Mouse (Mus musculus) adrenal gland, adult 18-20 months (tissue): Measurements from ENCODE around the gene Nsun2. TPM values are rescaled to one million over a fixed set of nuclear protein-coding genes. Genes with fewer than 3 reads are reported as not detected.
"Not testable (repeated sequence)": the region's sequence is repeated elsewhere in the genome, so short reads cannot be mapped to it uniquely, and the experiment has no call there.

Experiments used
- DNase-seq, 2 experiments: peaks; one replicate each; pipeline ENCODE4 v3.0.0; 2021 to 2022; ENCODE audit warnings: low spot score in 2 of 2
- total RNA-seq, 2 experiments: library from RNA; stranded (reverse); gene quantifications; 1 replicate in 1 of 2; 2 replicates in 1 of 2; pipeline ENCODE4 v1.2.3; 2021

Gene Nsun2
- total RNA-seq, 2 experiments from 2014 or later = 77.3 to 85.7 TPM

DNA sequence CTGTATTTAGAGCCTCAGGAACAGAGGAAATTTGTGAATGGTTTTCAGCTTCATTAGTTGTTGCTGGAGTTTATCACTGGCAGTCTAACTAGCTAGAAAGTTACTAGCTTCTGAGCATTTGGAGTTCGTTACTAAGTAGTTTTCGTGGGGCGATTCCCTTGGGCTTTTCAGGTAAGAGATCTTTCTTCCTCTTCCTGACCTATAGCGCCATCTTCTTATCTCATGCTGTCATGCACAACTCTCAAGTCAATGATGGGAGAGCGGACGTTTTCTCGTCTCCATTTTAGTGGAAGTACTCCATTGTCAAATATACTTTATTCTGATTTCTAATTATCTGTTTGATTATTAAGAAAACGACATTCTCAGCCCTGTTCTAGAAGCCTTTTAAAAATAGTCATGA is 16.4 kb downstream of the Nsun2 start:
- no peak for DNase-seq

DNA sequence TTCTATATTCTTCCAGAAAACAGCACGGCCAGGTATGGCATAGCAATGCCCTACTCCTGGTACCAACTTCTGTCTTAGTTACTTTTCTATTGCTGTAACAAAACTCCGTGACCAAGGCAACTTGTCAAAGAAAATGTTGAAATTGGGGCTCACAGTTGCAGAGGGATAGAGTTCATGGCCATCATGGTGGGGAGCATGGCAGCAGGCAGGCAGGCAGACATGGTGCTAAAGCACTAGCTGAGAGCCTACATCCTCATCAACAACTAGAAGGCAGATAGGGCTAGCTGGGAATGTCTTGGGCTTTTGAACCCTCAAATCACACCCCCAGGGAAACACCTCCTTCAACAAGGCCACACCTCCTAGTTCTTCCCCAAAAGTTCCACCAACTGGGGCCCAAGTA is 17.3 kb downstream of the Nsun2 start:
- no peak for DNase-seq

DNA sequence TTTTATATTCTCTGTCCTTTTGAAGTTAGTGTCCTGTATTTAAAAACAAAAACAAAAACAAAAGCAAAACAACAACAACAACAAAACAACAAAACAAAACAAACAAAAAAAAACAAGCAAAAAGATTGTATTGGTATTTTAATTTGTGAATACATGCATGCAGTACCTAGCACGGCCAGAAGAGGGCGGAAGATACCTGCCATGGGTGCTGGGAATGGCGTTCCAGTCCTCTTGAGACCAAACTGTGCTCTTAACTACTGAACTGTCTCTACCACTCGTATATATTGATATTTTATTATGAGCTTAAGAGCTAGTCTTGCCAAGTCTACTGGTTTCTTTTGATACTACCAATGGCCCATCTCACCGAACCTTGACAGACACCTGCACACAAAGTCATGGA is 19.5 kb downstream of the Nsun2 start:
- peak in 1 of 2 experiments; percentile 36 for DNase-seq

DNA sequence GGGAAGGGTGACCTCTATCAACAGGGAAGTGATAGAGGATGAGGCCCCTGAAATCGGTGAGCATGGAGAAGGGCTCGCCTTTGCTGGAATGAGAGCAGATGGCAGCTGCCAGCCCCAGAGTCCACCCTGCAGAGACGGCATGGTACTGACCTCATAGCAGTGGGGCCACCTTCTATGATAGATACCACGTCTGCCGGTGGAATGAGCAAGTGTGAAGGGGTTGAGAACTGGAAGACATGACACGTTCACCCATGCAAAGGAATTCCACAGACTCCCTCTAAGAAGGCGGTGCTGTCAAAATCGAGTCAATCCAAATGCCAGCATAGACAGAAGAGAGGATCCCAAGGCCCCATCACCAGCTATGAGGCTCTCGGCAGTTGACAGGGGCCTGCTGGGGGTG is 20.7 kb downstream of the Nsun2 start:
- no peak for DNase-seq

DNA sequence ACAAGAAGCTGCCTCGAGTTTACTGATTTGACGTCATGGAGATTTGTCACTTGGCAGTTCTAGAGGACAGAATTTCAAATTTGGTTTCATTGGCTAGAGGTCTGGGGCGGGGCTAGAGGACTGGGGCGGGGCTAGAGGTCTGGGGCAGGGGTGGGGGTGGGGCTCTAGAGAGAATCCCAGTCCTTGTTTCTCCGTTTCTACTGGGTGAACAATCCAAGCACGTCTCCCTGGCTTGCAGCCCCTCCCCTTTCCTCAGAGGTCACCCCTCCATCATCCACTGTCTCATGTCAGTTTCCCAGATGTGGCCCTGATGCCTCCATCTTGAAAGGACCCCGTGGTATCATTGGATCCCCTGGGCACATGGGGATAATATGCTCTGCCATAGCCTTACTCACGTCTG is 21.5 kb downstream of the Nsun2 start:
- DNase-seq = no peak

DNA sequence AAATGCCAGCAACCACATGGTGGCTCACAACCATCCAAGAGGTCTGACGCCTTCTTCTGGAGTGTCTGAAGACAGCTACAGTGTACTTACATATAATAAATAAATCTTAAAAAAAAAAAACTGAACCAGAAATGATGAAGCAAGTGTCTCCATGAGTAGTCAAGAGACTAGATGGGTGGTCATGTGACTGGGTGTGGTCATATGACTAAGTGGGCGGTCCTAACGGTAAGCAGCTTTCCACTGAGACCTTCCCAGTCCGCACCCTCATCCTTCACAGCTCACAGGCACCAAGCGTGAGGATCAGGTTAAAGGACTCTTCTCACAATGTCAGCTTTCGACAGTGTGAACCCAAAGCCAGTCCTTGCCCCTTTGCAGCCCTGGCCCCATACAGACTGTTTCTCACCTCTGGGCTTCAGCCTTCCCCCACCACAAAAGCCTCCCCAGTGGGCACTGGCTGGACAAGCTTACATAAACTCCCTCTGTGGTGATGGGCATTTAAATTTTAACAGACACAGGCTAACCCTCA is 22.5 kb downstream of the Nsun2 start:
- DNase-seq = no peak

DNA sequence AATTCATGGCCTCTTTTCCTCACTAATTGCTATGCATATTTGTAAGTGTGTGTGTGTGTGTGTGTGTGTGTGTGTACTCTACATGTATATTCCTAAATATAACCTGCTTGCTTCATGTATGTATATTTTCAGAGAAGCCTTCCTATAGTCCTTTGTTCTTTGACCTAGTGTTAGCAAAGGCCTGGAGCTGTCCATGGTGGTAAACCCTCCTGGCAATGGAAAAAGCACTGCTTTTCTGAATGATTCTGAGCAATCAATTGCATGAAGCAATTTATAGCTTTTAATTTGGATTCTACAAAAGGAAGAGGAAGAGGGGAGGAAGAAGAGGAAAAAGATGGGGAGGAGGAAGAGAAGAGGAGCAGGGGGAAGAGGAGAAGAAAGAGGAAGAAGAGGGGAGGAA is 23.2 kb downstream of the Nsun2 start:
- no peak for DNase-seq

DNA sequence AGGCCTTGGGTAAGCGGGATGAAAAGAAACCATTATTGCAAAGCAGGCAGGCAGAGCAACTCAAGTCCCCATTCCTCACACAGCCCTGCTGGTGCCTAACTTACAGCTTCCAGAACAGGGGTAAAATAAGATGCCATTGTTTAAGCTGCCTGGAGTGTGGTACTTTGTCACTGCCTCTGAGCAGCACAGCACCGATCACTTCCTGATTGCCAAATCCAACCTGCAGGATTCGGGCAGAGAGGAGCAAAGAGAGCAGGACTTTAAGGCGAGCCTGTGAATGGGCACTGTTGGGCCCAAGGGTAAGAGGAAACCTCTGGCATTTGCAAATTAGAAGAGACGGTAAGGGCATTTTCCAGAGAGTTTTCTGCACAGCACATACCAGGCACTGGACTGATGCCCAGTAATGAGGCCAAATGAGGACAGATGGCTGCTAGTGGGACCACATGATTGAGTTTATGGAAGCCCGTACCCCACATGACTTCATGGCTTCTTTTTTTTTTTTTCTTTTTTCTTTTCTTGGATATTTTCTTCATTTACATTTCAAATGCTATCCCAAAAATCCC is 24.6 kb downstream of the Nsun2 start:
- no peak for DNase-seq

DNA sequence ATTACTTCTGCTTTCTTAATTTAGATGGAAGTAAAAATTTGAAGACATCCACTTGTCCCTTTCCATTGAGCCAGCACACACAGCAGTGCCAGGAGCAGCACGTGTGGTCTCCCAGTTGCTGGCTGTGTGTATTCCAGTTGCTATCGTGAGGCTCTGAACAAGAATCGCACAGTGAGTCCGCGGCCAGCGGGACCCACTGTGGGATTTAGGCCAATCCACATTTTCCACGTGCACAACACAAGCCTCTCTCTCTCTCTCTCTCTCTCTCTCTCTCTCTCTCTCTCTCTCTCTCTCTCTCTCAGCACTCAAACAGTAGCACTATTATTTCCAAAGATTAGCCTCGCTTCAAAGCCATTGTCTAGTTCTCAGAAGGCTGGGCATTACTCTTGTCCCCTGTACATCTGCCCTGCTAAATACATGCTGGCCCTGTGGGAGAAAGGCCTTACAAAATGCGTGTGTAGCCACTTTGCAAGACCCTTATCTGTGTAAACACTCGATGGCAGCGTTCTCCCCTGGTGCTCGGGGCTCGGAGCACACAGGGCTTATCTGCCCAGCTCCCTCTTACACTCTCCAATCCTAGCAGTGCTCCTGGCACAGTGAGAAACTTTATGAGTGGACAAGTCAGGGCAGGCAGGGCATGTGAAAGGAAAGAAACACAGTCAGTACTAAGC is 25.9 kb downstream of the Nsun2 start:
- DNase-seq = no peak

DNA sequence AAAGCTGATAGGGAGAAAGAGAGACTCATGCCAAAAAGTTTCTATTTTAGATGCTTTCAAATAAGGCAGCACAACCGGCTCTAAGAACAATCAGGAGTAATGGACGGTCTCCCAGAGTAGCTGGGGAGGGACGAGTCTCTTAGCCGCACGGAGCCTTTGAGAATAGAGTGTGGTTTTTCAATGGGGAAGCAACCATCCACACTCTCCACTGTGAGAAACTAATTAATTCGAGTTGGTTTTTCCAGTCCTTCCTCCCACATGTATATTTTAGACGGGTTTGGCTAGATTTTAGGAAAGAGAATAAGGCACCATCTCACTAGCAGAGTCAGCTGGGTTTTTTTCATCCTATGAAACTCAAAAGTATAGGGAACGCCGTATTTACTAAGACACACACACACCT is 28.5 kb downstream of the Nsun2 start:
- DNase-seq = no peak

DNA sequence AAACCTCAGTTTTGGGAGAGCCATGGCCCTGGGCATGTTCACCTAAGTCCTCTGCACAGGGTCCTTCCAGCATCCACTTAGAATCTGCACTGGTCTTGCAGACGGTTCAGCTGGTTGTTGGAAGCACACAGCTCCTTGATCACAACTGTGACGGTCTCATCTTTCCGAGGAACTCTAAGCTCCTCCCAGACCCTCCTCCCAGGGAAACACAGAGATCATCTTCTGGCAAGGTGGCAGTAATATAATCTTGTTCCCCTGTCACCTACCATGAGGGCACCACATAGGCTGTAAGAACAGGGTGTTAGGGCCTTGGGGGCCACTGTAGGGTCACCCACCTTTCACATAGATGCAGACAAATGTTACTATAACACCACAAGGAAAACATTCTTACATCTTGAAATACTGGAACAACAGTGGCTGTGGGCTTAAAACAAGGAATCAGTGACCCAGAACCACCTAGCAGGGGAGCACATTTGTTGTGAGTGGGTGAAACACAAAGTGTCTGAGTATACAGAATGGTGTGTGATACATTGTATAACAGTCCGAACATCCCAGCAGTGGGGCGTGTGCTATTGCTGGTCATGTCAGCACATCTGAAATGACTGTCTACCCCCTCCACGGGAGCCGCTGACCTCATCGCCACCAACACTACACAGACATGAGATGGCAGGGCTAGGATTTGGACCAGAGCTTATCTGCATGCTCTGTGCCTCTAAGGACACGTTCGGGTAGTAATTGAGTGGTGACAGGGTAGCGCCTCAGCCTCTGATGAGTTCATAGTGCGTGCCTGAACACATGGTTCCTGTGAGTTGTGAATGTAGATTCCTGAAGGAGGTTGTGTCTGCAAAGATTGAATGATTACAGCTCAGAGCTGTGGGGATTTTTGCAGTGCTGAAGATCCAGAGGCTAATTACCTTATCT is 29.4 kb downstream of the Nsun2 start:
- DNase-seq = no peak

DNA sequence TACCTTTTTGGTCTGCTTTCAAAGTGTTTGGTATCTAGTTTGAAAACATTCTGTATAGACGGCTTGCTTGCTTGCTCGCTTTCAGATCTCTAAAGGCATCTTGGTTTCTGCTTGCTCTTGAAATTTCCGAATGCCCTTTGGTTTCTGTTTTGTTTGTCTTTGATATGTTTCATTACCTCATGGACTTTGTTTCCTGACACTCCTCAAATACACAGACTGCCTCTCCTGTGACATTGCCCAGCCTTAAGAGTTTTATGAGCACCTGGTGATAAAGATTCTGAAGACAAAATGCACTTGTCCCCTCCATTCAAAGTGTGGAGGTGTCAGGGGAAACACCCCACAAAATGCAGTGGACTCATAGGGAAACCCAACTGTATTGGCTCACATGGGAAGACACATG is 30.4 kb downstream of the Nsun2 start:
- DNase-seq = no peak

DNA sequence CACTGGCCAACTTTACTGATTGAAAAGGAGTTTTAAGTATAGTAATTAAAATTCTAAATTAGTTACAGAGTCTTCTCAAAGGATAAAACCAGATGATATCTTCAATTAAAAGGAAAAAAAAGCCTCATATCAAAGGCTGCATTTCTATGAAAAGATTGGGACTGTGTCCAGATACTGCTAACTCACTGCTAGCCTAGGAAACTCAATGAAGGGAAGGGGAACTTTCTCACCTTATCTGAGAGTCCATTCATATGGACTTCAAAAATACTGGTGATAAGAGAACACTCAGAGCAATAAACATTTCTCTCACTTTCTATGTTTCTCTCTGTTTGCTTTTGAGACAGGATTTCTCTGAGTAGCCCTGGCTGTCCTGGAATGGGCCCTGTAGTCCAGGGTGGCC is 31.0 kb downstream of the Nsun2 start:
- DNase-seq = no peak

DNA sequence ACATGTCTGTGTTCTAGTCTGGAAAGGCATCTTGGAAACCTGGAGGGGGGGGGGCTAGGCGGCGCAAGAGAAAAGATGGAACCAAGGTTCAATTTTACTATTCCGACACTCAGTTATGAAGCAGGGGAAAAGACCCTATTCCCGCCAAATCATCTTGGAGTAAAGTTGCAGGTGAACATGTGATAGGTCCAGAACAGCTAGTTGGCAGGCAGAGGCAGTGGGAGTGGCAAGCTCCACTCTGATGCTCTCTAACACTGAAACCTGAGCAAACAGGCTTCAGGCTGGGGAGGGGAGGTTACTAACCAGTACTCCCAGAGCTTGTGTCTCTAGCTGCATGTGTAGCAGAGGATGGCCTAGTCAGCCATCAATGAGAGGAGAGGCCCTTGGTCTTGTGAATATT is 31.9 kb downstream of the Nsun2 start:
- not testable (repeated sequence) for DNase-seq

DNA sequence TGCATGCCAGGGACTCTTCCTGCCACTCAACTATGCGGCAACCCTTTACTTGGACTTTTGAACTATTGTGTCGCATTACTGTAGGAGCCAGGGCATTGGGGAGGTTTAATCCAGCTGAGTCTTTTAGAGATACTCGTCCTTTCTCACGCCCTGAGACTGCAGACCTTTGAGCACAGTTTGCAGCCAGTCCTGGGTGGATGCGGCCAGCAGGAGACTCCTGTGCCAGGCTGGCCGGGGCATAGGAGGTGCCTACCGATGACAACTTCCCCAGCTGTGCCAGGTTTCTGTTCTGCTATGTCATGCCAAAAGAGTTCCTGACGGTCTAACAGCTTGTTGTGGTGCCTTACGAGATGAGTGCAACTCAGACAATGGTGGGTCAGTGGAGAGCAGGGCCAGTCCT is 35.7 kb downstream of the Nsun2 start:
- DNase-seq = no peak

DNA sequence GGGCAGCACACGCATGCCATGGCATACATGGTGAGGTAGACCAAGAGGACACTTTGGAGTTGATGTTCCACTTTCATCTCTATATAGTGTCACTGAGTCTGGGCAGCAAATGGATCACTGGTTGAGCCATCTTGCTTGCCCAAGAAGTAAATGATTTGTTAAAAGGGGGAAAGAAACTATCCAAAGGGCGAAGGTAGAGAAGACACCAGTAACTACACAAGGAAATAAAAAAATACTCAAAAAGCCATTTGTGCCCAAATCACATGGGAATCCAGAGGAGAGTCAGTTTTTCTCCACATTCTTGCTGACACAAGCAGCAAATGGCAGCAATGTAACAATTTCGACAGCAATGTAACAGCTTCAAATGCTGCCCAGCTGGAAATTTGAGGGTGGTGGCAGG is 39.0 kb downstream of the Nsun2 start:
- no peak for DNase-seq

DNA sequence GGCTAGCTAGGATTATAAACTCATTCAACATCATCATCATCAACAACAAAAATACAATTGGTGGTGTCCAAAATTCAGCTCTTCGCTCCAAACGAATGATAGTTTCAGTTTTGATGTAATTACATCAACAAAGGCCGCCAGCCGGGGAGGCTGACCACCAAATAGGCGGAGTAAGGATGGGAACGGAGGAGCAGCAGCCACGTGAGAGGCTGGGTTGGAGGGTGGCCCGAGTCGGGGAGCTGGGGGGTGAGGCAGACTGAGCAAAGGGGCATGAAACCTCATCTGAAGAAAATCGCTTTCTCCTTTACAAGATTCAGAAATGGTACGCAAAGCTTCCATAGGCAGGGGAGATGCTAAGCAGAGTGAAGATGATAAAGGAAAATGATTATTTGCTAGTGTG is 43.1 kb downstream of the Nsun2 start:
- DNase-seq = no peak

DNA sequence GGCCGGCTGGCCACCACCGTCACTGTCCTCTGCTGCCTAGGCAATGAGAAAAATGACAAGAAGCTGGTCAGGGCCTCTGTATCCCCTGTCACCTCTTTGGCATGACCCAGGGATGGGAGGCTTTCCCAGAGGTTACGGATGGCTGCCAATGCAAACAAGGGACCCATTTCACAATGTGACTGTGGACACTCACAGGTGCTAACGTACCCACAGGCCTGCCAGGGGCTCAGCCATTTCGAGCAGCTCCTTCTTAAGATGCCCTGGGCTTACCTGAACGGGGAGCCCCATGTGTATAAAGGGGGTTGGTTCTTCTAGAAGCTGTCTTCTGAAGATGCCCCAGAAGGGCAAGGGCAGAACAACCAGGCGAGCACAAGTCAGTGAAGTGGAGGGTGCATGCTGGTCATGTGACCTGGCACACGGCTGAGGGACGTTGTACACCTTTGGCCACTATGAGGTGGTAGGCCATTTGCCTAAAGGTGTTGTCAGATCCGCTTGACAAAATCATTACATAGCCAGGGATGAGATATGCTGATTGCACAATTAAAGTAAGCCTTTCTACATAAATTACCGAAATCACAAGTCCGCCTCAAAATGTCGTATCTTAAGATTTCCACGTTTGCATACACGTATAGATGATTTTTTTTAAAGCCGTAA is 43.8 kb downstream of the Nsun2 start:
- no peak for DNase-seq

DNA sequence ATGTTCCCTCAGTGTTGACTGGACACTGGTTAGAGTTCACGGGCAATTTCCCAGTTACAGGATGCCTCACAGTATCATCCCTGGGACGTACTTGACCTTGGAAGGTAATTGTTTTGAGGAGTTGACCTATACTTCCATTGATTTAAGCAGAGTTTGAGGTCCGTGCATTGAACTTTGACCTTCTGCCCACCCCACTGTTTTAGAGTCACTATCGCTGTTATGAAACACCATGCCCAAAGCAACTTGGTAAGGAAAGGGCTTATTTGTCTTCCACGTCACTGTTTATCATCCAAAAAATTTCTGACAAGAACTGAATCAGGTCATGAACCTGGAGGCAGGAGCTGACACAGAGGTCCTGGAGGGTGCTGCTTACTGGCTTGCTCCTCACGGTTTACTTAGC is 48.9 kb downstream of the Nsun2 start:
- no peak for DNase-seq

DNA sequence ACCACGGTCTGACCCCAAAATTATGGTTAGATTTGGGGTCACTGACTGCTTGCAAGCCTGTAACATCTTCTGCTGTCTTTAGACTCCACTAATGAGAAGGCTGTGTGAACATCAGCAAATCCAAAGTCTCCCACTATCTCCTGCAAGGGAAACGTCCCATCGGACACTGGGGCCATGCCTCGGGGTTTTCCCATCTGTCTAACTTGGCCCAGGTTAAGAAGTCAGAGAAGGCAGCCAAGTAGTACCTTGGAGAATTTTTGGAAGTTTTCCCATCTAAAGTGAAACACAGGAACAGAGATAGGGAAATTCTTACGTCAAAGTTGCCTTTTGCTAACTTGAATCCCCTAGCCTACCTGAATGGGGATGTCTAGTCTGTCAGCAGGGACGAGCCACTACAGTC is 50.0 kb downstream of the Nsun2 start:
- no peak for DNase-seq

DNA sequence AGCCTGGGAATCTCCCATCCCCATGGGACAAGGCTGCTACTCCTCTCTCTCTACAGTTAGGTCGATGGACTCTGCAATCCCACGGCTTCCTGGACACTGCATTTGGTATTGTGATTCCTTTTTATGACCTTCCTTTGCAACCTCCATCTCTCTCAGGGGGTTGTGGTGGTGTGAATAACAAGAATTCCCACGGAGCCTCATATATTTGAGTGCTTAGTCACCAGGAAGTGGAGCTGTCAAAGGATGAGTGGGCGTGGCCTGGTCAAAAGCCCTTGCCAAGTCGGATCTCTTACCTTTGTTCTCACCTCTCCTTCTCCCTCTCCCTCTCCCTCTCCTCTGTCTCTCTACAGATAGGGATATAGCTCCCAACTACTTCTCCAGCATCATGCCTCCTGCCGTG is 52.3 kb downstream of the Nsun2 start:
- DNase-seq = no peak

DNA sequence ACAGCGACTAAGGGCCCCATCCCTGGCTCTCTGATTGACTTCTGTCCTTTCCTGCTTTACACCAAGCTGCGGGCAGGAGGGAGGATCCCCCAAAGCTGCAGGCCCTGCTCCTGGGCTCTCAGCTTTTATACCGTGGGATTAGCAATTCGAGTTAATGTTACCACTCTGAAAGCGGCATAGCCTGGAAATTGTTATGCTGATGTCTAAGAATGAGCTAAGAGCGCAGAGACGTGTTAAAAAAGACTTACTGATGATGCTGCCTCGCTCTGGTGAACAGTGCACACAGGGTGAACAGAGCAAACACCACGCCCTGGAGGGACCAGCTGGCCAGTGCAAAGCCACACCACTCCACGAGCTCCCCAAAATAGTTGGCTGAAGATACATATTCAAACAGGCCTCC is 52.8 kb downstream of the Nsun2 start:
- no peak for DNase-seq
